Mouse (Mus musculus): ENCODE measurements at regions not wholly inside any gene's neighbourhood (a gene's known extent, or its start where the extent isn't known, plus 50 kb on each side); places are given as distances from the start of the nearest gene placed in this dataset.
"Not testable (repeated sequence)": the region's sequence is repeated elsewhere in the genome, so short reads cannot be mapped to it uniquely, and the experiment has no call there.

DNA sequence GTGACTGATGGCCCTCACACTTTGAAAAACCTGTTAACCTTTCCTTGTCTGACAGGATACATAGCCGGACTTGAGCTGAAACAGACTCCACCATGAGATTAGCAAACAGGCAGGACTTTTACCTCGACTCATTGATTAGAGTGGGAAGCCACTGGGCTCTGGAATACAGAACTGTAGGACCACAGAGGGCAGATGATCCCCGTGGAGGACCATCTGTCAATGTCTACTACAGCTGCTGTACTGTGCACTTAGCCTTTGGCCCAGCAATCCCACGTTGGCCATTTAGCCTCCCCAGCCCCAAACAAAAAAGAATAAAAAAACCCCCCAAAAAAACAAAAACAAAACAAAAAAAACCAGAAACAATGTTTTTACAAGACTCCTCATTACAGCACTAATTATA is 103.9 kb upstream of the Dazl start:
- DNase-seq (ENCODE audit: low spot score) = no peak

DNA sequence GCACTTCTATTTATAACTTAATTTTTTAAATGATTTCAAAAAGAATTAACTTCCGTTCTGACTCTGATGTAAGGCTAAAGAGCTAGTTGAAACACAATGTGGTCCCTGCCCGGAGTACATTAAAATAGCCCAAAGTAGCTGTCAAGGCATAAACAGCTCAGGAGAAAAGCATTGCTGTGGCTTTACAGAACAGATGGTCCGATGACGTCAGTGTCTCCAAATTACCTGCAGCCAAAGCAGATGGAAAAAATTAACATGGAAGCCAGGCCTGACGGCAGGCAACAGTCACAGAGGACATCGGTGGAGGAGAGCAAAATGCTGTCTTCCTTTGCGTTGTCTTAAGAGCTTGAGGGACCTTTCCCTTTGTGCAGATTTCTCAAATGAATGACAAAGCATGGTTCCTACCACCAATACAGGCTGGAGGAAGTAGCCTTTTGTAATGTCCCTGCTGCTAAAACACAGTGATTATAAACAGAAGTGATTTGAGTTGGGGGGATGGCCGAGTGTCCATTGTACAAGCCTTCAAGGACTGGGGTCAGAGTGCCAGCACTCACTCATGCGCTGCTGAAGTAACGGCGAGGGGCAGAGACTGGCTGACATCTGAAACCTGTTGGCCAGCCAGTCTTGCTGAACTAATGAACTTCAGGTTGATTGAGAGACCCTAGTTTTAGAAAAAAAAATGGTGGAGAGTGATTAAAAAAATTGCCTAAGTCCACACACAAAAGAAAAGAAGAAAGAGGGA is 101.8 kb upstream of the Plcl2 start:
- DNase-seq (ENCODE audit: low spot score) = no peak

DNA sequence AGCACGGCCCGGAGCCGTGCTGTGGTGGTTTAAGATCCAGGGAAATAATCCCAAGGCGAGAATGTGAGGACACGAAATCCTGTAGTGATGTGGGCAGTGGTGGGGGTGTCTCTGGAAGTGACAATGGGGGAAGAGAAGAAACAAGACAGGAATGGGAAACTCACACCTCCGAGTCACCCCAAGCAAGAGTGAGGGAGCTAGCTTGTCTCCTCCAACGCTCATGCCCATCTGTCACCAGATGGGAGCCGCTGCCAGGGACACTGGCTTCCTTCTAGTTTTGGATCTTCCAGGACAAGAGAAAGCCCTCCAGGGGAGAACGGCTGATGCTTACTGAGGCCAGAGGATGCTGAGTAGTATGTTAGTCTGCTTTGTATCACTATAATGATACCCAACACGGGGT is 100.6 kb upstream of the Plcl2 start:
- DNase-seq (ENCODE audit: low spot score) = no peak

DNA sequence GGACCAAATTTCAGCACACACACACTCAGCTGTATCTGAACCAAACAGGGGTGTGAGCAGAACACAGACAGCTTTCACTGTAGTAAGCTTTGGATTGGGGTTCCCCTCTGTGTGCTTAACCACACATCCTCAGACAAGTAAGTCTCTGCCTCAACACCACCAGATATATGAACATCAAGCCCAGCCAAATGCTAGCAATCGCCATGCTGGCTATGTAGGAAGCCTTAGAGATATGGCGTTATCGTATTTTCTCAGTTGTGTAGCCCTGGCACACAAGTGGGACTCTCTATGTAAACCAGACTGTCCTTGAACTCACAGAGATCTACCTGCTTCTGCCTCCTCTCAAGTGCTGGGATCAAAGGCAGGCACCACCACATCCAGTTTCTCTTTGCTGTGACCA is 99.9 kb upstream of the Plcl2 start:
- no peak for DNase-seq (ENCODE audit: low spot score)

DNA sequence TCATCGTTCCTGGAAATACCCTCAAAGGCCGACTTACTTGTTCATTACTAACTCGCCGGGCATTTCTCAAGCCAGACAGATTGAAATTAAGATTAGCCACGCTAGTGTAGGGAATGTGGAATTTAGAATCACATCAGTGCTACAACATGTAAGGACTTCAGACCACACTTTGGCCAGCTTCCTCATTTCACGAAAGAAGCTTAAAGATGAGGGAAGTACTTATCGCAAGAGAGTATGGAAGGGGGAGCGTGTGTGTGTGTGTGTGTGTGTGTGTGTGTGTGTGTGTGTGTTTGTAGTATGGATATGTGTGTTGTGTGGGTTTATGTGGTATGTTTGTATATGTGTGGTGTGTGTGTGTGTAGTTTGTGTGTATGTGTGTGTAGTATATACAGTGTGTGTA is 99.3 kb upstream of the Plcl2 start:
- DNase-seq (ENCODE audit: low spot score) = no peak

DNA sequence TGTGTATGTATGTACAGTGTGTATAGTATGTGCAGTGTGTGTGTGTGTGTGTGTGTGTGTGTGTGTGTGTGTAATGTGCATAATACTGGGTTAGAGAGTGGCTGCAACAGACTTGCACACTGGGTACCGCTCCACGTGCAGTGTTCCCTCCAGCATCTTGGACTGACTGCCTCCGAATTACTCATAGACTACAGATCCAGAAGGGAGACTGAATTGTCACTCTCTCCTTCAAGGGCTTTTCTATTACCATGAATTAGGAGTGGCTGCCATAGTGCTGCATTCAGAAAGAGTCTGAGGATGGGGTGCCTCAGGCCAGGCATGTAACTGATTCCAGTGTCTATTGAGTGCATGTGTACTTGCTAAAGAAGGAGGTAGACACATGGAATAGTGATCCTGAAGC is 98.9 kb upstream of the Plcl2 start:
- DNase-seq (ENCODE audit: low spot score) = no peak

DNA sequence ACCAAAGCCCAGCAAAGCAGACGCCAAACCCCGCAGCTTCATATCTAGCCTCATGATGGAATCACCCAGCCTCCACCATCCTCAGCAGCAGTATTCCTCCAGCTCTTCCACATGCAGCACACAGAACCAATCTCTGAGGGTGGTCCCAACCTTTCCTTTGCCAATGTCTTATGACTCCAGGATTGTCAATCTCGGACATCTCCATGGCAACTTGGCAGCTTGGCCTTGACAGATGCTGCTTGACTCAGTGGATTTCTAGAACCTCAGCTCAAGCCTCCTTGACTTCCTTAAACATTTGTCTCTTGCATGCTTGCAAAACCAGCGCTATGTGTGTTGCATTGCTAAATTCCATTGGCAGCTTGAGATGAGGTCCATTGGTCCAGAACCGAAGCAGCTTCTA is 96.8 kb upstream of the Plcl2 start:
- DNase-seq (ENCODE audit: low spot score) = no peak

DNA sequence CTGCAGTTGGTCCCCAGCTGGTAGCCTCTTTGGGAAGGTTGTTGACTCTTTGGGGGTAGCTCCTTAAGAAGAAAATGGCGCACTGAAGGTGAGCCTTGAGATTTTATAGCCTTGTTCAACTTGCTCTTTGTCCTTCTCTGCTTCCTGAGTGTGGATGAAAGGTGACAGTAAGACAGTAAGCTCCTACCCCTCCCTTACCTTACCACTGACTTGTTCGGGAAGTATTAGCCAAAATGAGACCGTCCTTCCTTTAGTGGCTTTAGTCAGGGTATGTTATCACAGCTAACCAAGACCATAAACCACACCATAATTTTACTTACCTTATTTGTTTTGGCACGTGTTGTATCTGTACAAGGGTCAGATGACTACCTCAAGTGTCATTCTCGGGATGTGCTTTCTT is 95.3 kb upstream of the Plcl2 start:
- no peak for DNase-seq (ENCODE audit: low spot score)

DNA sequence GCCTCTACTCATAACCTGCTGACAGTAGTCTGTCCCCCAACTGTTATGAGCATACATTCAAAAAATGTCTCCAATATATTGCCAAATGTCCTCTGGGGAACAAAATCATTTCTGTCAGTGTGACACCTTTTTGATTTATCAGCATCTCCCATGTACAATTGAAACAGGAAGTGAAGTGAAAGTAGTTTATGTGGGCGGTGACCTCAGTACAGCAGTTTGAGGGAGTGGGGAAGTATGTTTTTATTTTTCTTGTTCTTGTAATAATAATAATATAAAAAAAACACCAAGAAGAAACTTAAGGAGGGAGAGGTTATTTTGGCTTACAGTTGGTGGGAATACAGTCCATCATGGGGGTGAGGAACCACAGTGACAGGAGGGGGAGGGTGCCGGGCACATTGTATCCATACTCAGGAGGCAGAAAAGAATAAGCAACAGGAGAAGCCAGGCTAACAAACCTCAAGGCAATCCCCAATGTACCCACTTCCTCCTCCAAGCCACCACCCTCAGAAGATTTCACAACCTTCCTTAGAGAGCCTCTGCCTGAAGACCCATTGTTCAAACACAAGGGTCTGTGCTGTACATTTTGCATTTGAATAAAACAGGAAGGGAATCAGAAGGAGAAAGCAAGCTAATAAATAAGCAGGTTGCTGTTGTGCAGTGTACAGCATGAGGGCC is 93.7 kb upstream of the Plcl2 start:
- DNase-seq (ENCODE audit: low spot score) = peak; percentile 16

DNA sequence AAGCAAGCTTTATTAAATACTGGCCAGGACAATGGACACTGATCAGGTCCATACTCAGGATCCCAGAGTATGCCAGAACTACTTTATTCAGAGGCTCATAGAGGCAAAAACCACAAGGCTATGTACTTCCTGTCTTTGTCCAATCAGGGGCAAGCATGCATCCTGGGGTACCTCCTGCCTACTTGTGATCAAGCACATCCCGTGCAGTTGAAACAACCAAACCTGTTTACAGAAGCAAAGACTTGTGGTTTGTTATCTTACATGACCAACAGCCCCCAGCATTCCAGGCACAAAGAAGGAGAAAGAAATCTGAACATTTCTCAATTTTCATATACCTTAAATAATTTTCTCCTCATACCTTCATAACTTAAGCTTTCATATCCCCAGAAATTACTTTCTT is 93.1 kb upstream of the Plcl2 start:
- no peak for DNase-seq (ENCODE audit: low spot score)

DNA sequence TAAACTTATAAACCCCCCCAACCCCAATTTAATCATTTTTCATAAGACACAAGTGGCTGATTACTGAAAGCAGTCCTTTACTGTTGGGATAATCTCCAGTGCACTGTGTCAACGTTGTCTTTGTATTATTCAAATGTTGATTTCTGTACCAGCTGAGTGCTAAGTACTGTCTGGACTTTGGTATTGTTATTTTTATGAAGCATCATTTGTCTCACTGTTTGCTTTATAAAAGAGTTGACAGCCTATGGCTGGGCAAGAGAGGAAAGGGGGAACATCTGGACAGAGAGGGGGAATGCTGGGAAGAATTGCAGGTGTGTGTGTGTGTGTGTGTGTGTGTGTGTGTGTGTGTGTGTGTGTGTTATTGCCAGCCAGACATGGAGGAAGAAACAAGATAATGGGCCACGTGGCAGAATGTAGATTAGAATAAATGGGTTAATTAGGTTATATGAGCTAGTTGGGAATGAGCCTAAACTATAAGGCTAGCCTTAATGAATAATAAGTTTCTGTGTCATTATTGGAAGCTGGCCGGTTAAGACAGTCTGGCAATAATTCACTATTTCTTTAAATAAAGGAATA is 92.6 kb upstream of the Plcl2 start:
- no peak for DNase-seq (ENCODE audit: low spot score)

DNA sequence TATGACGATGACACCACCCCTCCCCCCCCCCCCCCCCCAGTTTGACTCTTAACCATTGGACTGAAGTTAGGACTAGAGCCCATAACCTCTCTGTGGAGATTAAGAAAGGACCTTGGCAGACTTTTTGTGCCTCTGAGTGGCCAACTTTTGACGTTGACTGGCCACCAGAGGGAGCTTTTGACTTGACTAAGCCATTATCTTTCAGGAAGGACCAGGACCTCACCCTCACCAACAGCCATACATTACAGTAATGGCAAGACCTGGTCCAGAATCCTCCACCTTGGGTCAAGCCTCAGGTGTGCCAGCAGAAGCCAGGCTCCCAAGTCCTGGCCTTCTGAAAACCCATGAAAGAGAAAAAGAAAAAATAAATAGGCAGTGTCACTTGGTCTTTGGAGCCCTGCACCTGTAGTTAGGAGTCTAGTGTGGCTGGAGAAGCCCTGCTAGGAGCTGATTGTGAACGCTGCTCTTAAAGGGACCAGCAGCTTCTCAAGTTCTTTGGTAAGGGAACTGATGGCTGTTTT is 90.3 kb upstream of the Plcl2 start:
- peak; percentile 54 for DNase-seq (ENCODE audit: low spot score)

DNA sequence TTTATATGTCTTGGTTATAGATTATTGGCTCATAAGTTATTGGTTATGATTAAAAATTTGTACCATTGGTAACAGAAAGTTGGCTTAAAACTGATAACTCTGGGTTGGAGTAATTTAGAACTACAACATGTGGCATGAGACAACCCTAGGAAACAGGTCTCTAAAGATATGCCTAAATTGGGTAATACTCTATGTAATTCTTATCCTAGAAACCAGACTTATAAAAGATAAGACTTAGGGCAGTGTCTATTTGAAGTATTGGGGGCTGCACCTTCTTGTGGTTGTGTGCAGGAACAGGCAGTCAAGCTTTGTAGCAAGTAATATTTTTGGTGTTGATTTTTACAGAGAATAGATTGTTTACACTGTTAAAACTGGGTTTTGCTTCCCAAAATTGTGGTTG is 89.7 kb upstream of the Plcl2 start:
- DNase-seq (ENCODE audit: low spot score) = not testable (repeated sequence)

DNA sequence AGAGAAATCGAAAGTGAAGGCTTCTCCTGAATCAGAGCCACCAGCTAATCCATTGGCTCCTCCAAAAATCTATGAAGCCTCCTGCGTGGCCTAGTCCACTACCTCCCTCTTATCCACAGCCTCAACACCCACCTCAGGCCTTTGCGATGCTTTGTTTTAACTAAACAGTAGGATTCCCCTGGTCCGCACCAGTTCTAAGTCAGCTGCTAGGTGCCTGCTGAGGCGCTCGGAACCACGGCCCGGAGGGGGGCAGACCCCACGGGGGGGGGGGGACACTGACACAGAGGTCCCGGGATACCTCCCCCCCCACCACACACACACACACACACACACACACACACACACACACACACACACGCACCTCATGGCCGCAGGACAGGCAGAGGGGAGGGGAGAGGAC is 89.2 kb upstream of the Plcl2 start:
- DNase-seq (ENCODE audit: low spot score) = no peak

DNA sequence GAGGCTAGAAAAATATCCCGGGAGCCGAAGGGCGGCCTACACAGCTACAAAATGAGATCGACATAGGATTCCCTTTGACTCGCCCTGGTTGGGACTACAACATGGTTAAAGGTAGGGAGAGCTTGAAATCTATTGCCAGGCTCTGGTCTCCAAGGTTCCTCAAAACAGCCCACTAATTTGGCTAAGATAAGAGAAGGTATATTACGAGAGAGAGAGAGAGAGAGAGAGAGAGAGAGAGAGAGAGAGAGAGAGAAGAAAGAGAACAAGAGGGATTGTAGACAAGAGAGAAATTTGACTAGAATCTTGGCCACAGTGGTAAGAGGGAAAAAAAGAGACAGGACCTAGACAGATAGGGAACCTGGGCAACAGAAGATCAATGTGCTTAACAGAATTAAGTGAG is 88.5 kb upstream of the Plcl2 start:
- DNase-seq (ENCODE audit: low spot score) = no peak

DNA sequence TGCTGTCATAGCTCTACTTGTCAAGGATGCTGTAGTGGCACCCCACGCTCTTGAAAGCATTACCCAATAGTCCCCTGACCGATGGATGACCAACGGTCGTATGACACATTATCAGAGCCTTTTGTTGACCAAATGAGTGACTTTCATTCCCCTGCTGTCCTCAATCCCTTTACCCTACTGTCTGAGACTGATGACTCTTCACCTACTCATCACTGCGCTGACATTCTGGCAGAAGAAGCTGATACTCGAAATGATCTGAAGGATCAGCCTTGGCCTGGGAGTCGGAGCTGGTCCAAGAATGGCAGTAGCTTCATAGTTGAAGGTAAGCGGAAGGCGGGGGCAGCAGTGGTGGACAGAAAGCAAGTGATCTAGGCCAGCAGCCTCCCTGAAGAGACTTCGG is 87.7 kb upstream of the Plcl2 start:
- no peak for DNase-seq (ENCODE audit: low spot score)

DNA sequence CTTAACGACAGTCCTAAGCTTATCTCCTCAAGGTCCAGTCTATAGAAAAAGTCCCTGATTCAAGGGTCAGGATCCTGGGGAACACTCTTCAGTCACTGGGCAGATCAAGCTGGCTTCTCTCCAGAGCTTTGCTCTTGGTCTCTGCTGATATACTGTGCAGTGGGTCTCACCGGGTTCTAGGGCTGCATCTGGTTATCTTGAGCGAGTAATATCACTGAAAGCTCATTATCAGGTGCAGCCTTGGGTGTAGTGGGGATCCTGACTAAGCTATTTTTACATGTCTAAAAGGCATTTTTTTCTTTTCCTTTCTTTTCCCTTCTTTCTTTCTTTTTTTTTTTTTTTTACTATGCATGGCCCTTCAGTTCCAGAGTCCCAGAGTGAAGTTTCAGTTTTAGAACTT is 84.1 kb upstream of the Plcl2 start:
- DNase-seq (ENCODE audit: low spot score) = no peak

DNA sequence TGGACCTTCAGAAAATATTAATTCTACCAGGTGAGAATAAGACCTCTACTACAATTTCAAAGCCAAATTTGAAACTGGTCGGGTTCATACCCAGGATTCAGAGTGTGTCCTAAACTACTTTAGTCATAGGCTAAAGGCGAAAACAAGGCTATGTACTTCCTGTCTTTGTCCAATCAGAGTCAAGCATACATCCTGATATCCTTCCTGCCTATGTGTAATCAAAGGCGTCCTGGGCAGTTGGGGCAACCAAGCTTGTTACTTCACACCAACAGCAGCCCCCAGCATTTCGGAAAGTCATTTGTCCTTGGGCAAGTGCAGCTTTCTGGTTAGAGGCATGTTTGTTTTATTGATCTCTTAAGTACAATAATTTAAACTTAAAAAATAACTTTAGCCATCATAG is 83.7 kb upstream of the Plcl2 start:
- no peak for DNase-seq (ENCODE audit: low spot score)

DNA sequence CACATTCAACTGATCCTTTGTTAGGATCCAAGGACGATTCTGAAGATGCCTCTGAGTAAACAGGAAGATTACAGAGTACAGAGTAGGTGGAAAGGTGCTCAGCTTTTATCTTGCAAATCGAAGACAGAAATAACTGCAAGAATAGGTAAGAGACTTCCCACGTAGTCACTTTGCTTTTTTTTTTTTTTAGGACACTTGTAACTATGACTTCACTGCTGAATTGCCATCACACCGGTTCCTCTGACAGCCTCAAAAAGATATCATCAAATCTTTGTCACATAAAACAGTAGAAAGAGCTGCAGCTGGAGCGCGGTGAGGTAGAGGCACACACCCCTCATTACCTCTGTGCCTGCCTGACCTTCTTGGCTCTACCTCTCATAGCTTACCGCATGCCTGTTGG is 83.1 kb upstream of the Plcl2 start:
- DNase-seq (ENCODE audit: low spot score) = no peak

DNA sequence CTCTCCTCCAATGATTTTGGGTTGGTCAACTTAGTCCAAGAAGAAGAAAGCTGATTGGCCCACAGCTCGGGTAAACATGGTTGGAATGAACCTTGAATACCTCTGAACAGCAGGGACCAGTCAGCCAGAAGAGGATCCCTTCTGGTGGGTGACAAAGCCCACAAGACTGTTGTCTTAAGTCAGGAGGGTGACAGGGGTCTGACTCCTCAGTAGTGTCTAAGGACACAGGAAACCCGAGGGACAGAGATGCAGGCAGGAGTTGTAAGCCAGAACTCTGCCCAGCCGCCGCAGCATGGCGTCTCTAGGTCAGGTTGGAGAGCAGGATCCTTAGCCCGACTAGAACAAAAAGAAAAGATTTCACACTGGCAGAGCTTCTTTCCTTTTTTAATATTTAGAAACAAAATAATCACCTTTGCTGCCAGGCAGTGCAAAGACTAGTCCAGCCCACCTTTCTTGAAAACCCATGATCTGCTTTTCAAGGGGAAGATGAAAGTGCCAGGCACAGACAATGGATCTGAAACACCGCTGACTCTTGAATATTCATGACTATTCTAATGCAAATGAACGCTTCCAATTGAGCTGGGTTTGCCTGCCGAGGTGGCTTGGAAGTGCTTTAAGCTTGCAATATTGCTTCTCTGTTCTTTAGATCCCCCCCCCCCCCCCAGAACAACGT is 81.7 kb upstream of the Plcl2 start:
- DNase-seq (ENCODE audit: low spot score) = no peak

DNA sequence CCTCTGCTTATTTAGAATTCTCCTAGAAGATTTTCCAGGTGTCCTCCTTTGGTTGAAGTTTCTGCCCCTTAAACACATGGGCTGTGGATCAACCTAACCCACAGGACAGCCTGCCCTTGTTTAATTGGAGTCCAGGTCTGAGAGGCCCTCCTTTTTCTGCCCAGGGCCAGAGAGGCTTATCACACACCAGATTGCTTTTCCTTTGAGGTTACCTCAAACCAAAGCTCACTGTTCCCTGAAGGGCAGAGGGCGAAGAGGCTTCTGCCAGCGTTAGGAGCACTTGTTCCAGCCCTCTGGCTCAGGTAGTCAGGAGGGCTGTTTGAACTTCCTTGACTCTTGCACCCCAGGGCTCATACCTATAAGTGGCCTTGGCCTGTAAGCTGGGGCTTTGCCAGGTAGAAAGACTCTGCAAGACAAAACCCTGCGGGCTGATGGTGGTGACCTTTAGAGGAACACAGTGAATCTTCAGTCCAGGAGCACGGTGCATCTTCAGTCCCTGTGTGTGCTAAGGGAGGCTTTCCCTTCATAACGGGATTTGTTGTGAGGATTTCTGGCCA is 81.1 kb upstream of the Plcl2 start:
- no peak for DNase-seq (ENCODE audit: low spot score)

DNA sequence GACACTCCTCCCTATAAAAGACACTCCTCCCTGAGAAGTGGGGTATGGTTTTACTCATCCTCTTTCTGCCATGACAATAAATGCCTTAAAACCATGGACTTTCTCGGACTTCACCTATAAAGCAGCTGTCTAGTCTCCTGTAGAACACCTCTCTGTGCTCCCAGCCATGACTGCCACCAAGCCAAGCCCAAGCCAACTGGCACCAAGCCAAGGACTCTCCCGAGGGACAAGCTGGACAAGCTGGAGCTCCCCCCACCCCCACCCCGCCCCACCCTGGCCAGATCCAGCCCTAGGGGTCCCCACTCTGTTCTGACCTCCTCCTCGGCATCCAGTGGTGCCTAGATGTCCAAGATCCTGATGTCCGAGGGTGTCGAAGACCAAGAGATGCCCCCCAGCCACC is 76.6 kb upstream of the Plcl2 start:
- no peak for DNase-seq (ENCODE audit: low spot score)
